Mouse (Mus musculus) thymus, adult 2 months (tissue): ENCODE results near the gene Kpnb1. TPM values are rescaled to one million over a fixed set of nuclear protein-coding genes. Genes with fewer than 3 reads are reported as not detected.
A peak's percentile ranks its signal among the peaks of the same experiment; 100 is the strongest.

Experiments
- DNase-seq: peaks from one replicate; pipeline ENCODE4 v3.0.0; 2021
- H3K27ac ChIP-seq: fragments of 200-500 bp; 2 replicates; pipeline ENCODE4 v1.5.1; 2012; ENCODE audit warnings: low read length, control low read depth; ENCODE audit not compliant: control insufficient read depth, insufficient read depth
- H3K27me3 ChIP-seq: fragments of 200-500 bp; 2 replicates; pipeline ENCODE4 v1.6.1; 2012; ENCODE audit warnings: mild to moderate bottlenecking, low read length, moderate library complexity, mixed read lengths; ENCODE audit not compliant: control insufficient read depth, insufficient read depth
- H3K36me3 ChIP-seq: fragments of 200-500 bp; 2 replicates; pipeline ENCODE4 v1.6.1; 2012; ENCODE audit warnings: mild to moderate bottlenecking, low read length, moderate library complexity; ENCODE audit not compliant: control insufficient read depth, insufficient read depth
- H3K4me1 ChIP-seq: fragments of 200-500 bp; replicated peaks from 2 replicates; pipeline ENCODE4 v1.6.1; 2012; ENCODE audit warnings: low read length; ENCODE audit not compliant: control insufficient read depth, insufficient read depth
- H3K4me3 ChIP-seq: fragments of 200-500 bp; 2 replicates; pipeline ENCODE4 v1.5.1; 2012; ENCODE audit warnings: mild to moderate bottlenecking, low read length, control low read depth, moderate library complexity; ENCODE audit not compliant: control insufficient read depth, insufficient read depth
- CTCF ChIP-seq: fragments of 200-500 bp; IDR thresholded peaks from 2 replicates; pipeline ENCODE4 v1.5.1; 2012; ENCODE audit warnings: mild to moderate bottlenecking, control low read depth, low read length, moderate library complexity, borderline replicate concordance; ENCODE audit not compliant: control insufficient read depth, poor library complexity, insufficient read depth; ENCODE audit errors: extremely low read depth
- POLR2A ChIP-seq: fragments of 200-500 bp; IDR thresholded peaks from 2 replicates; pipeline ENCODE4 v1.6.1; 2012; ENCODE audit warnings: mild to moderate bottlenecking, low read length, control low read depth, moderate library complexity; ENCODE audit not compliant: control insufficient read depth, poor library complexity, insufficient read depth; ENCODE audit errors: extremely low read depth
- WGBS: fragments of 180-500 bp; shearing (Covaris S2); methylation state at CpG from one replicate; pipeline ENCODE4 v1.1.7; 2018; 5-methylcytosine and 5-hydroxymethylcytosine counted together
- polyA plus RNA-seq: library from polyadenylated mRNA; depleted of rRNA; stranded (reverse); fragments of >200 nt; gene quantifications from 2 replicates; pipeline ENCODE4 v1.2.3, GENCODE M21; 2012

Kpnb1 gene
- polyA plus RNA-seq, 1 experiment: 60.8 TPM

GRCm38 (mm10) chr11:97181061-97181460 lies 6.6 kb downstream of the Kpnb1 start:
- Histone ChIP-seq H3K36me3 (peaks cover 92% of the 10 kb centered on the region), H3K27me3 (no peaks in the 10 kb centered on the region), H3K4me3 (no peak overlapping the region), H3K4me1 (no peaks in the 10 kb centered on the region), H3K27ac (no peak overlapping the region)
- no peak for DNase-seq
- no peak for TF ChIP-seq POLR2A
- TF ChIP-seq CTCF: no peak
- WGBS: 86% methylated on average over 5 of the region's 5 CpGs

GRCm38 (mm10) chr11:97178198-97178597 lies 9.5 kb downstream of the Kpnb1 start:
- Histone ChIP-seq H3K4me1 (no peaks in the 10 kb centered on the region), H3K4me3 (no peak overlapping the region), H3K36me3 (peaks cover 99% of the 10 kb centered on the region), H3K27ac (no peak overlapping the region), H3K27me3 (no peaks in the 10 kb centered on the region)
- no peak for TF ChIP-seq POLR2A
- TF ChIP-seq CTCF: no peak
- WGBS: 100% methylated on average over 2 of the region's 2 CpGs
- DNase-seq: no peak

- peak; percentile 43 for DNase-seq
- H3K36me3 ChIP-seq: peaks cover 99% of the 10 kb centered on the region
- H3K4me3 ChIP-seq: no peak overlapping the region
- TF ChIP-seq POLR2A (no peak), CTCF (no peak)
- H3K27ac ChIP-seq: no peak overlapping the region
- no peaks in the 10 kb centered on the region for H3K27me3 ChIP-seq
- WGBS: 72% methylated on average over 3 of the region's 3 CpGs
- no peaks in the 10 kb centered on the region for H3K4me1 ChIP-seq
These were observed 10.8 kb downstream of the Kpnb1 start for GRCm38 (mm10) chr11:97176851-97177250.

- no peaks in the 10 kb centered on the region for H3K27me3 ChIP-seq
- H3K27ac ChIP-seq: no peak overlapping the region
- no peak for TF ChIP-seq POLR2A
- TF ChIP-seq CTCF: no peak
- DNase-seq: no peak
- H3K36me3 ChIP-seq: peaks cover 99% of the 10 kb centered on the region
- no peak overlapping the region for H3K4me3 ChIP-seq
- H3K4me1 ChIP-seq: no peaks in the 10 kb centered on the region
- 96% methylated on average over 7 of the region's 7 CpGs for WGBS
These were observed 12.2 kb downstream of the Kpnb1 start for GRCm38 (mm10) chr11:97175499-97175898.

GRCm38 (mm10) chr11:97160341-97160740 lies 27.3 kb downstream of the Kpnb1 start:
- no peak for TF ChIP-seq POLR2A
- TF ChIP-seq CTCF: no peak
- Histone ChIP-seq H3K27ac (no peak overlapping the region), H3K36me3 (peaks cover 73% of the 10 kb centered on the region), H3K4me1 (peaks cover 3% of the 10 kb centered on the region), H3K27me3 (no peaks in the 10 kb centered on the region), H3K4me3 (no peak overlapping the region)
- no peak for DNase-seq
- 82% methylated on average over 6 of the region's 6 CpGs for WGBS

GRCm38 (mm10) chr11:97156999-97157398 lies 30.7 kb downstream of the Kpnb1 start:
- TF ChIP-seq CTCF (no peak), POLR2A (no peak)
- DNase-seq: no peak

More at GRCm38 (mm10) chr11:97156999-97157398, 30.7 kb downstream of the Kpnb1 start:
- WGBS: 80% methylated on average over 7 of the region's 7 CpGs
- Histone ChIP-seq H3K27me3 (peaks cover 3% of the 10 kb centered on the region; the same call in 1 of the 2 replicates), H3K27ac (no peak overlapping the region), H3K4me3 (no peak overlapping the region), H3K36me3 (peaks cover 41% of the 10 kb centered on the region), H3K4me1 (peaks cover 3% of the 10 kb centered on the region)
